Mouse (Mus musculus) CH12.LX (cell line): ENCODE measurements around the gene Kcne3.

Source experiments
- CTCF ChIP-seq, 2 experiments: IDR thresholded peaks in 1 of 2; conservative IDR thresholded peaks in 1 of 2; 2 replicates each; pipeline ENCODE4 v1.5.1; 2011 to 2012; ENCODE audit warnings: low read depth in 2 of 2, low read length in 2 of 2, improper control_type of control experiment in 1 of 2, inconsistent platforms in 1 of 2, mild to moderate bottlenecking in 1 of 2, moderate library complexity in 1 of 2
- EP300 ChIP-seq: IDR thresholded peaks from 2 replicates; pipeline ENCODE4 v1.6.1; 2011; ENCODE audit warnings: low read length, improper control_type of control experiment
- MAZ ChIP-seq: IDR thresholded peaks from 2 replicates; pipeline ENCODE4 v1.6.1; 2012; ENCODE audit warnings: low read depth, mild to moderate bottlenecking, inconsistent platforms, low read length, improper control_type of control experiment, moderate library complexity
- POLR2A ChIP-seq: IDR thresholded peaks from 2 replicates; pipeline ENCODE4 v1.6.1; 2011; ENCODE audit warnings: low read depth, mild to moderate bottlenecking, improper control_type of control experiment, low read length

GRCm38 (mm10) chr7:100128262-100129041, 47.9 kb upstream of the Kcne3 start:
- no peak for TF ChIP-seq POLR2A
- TF ChIP-seq EP300 = no peak
- no peak for TF ChIP-seq CTCF (conservative IDR thresholded peaks at IDR 0.05 in 1 of 2, IDR thresholded peaks at IDR 0.05 in 1 of 2; ENCODE audit: low read depth in 2 of 2, low read length in 2 of 2)
- no peak for TF ChIP-seq MAZ
